Mouse (Mus musculus) E14TG2a.4 (cell line): ENCODE data around the gene Vamp5.

Experiments
- CTCF ChIP-seq: conservative IDR thresholded peaks from 2 replicates; pipeline ENCODE4 v1.5.1; 2014; ENCODE audit warnings: low read length
- NANOG ChIP-seq: IDR thresholded peaks from 2 replicates; pipeline ENCODE4 v1.6.1; 2014; ENCODE audit warnings: borderline replicate concordance, low read length, mixed read lengths
- POU5F1 ChIP-seq: IDR thresholded peaks from 2 replicates; pipeline ENCODE4 v1.6.1; 2014; ENCODE audit warnings: low read length, borderline replicate concordance

- TF ChIP-seq CTCF, result no peak
- TF ChIP-seq NANOG, result no peak
- no peak for TF ChIP-seq POU5F1
Measured at GRCm38 (mm10) chr6:72405356-72405755, 25.1 kb upstream of the Vamp5 start.
